ENCODE assay signal across 9 mouse cellular contexts in the genomic region with DNA sequence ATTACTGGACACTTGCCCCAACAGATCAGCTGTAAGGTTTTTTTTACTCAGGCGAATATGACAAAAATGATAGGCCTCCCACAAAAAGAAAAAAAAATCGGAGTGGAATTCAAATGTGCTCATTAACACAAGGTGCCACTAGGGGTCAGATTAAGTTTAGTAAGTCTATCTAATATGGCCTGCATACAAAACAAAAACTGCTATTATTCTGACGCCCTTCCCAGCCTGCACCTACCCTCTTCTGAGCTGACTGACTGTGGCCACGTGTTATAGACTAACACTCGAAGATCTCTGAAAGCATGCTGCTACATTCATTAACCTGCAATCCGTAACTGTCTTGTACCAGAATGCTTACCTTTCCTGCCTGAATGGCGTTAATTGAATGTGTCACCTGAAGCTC.
DNase-seq lines count a peak whose midpoint lies in the region; ATAC-seq and TF ChIP-seq lines count a peak whose summit lies in the region.
"Had no signal": no experiment of that assay in that cellular context is flagged by ENCODE, and none has a peak within 500 bp of the region (broad histone marks: within the 10 kb centered on the region; RNA-seq: fewer than 3 reads in every experiment).

No protein-coding gene starts in this region.

- no peaks in the 10 kb centered on the region for H3K27me3 ChIP-seq in cerebellum, adult 2 months (ENCODE audit: control insufficient read depth, insufficient read depth, low read length)
- no peaks in the 10 kb centered on the region for H3K27me3 ChIP-seq in hindbrain, postnatal 0 days (ENCODE audit: insufficient read depth, low read length)
- H3K27me3 ChIP-seq: lung, embryonic 15.5 days had no signal

- no peak overlapping the region for H3K27ac ChIP-seq in cerebellum, adult 2 months (ENCODE audit: insufficient read depth, low read length)
- H3K27ac ChIP-seq in hindbrain, postnatal 0 days = no peak overlapping the region
- H3K27ac ChIP-seq: lung, embryonic 15.5 days had no signal

- peak; percentile 81 for ATAC-seq in hindbrain, postnatal 0 days

- no peaks in the 10 kb centered on the region for H3K4me1 ChIP-seq in cerebellum, adult 2 months (ENCODE audit: control insufficient read depth, insufficient read depth, low read length)
- no peaks in the 10 kb centered on the region; the same call in 1 of the 2 replicates for H3K4me1 ChIP-seq in lung, adult 2 months (ENCODE audit: control insufficient read depth, insufficient read depth, low read length)
- no peaks in the 10 kb centered on the region for H3K4me1 ChIP-seq in hindbrain, postnatal 0 days (ENCODE audit: insufficient read depth, low read length)
- H3K4me1 ChIP-seq: lung, embryonic 15.5 days had no signal

- H3K36me3 ChIP-seq in hindbrain, postnatal 0 days (ENCODE audit: insufficient read depth, low read length) = no peaks in the 10 kb centered on the region
- H3K36me3 ChIP-seq: lung, embryonic 15.5 days had no signal

- DNase-seq in cerebellum, adult 2 months = peak; percentile 6 to 10
- DNase-seq in cerebellum, adult 11 months = no peak
- DNase-seq in lung, postnatal 10 days = peak; percentile 37
- no peak for DNase-seq in lung, adult 2 months
- peak; percentile 74 for DNase-seq in hindbrain, postnatal 0 days (ENCODE audit: low spot score)
- peak; percentile 75 for DNase-seq in retina, embryonic 14.5 days (ENCODE audit: low spot score)
- no peak for DNase-seq in ovary, postnatal 14 days (ENCODE audit: low spot score)
- no peak for DNase-seq in left cerebral cortex, adult 9 months (ENCODE audit: low spot score in 2 of 2)

- 30% methylated on average over 7 of the region's 7 CpGs for WGBS in cerebellum, adult 2 months
- 33% methylated on average over 7 of the region's 7 CpGs for WGBS in lung, adult 2 months
- WGBS in hindbrain, postnatal 0 days = 37% methylated on average over 7 of the region's 7 CpGs

- no peak overlapping the region for H3K9ac ChIP-seq in hindbrain, postnatal 0 days (replicated peaks; ENCODE audit: low read length)
- H3K9ac ChIP-seq: lung, embryonic 15.5 days had no signal

- no peaks in the 10 kb centered on the region for H3K9me3 ChIP-seq in hindbrain, postnatal 0 days (ENCODE audit: low read length)
- H3K9me3 ChIP-seq: lung, embryonic 15.5 days had no signal

- H3K4me2 ChIP-seq in hindbrain, postnatal 0 days (ENCODE audit: low read depth, low read length) = peak overlapping the region; percentile 17; the same call in 1 of the 2 replicates
- H3K4me2 ChIP-seq: lung, embryonic 15.5 days had no signal

- TF ChIP-seq CTCF in cerebellum, adult 2 months (IDR thresholded peaks at IDR 0.05; ENCODE audit: borderline replicate concordance, insufficient read depth, low read depth, low read length) = peak; percentile 12; the same call in 1 of the 2 replicates
- no peak for TF ChIP-seq CTCF in lung, adult 2 months (IDR thresholded peaks at IDR 0.05; ENCODE audit: insufficient read depth, low read length)
- TF ChIP-seq CTCF in hindbrain, postnatal 0 days (IDR thresholded peaks at IDR 0.05; ENCODE audit: low read depth) = peak; percentile 57

- no peak for TF ChIP-seq POLR2A in cerebellum, adult 2 months (IDR thresholded peaks at IDR 0.05; ENCODE audit: borderline replicate concordance, insufficient read depth, low read length)
- TF ChIP-seq POLR2A in lung, adult 2 months (IDR thresholded peaks at IDR 0.05; ENCODE audit: borderline replicate concordance, extremely low read depth, low read depth, low read length) = no peak

- H3K4me3 ChIP-seq in cerebellum, adult 2 months (replicated peaks; ENCODE audit: insufficient read depth, low read depth, low read length) = no peak overlapping the region
- H3K4me3 ChIP-seq in lung, adult 2 months (replicated peaks; ENCODE audit: extremely low read depth, low read depth, low read length) = no peak overlapping the region
- H3K4me3 ChIP-seq in hindbrain, postnatal 0 days (ENCODE audit: low read length) = no peak overlapping the region
- H3K4me3 ChIP-seq: lung, embryonic 15.5 days had no signal

Comparison
In these comparisons a context has a peak if more than half of its experiments do, and no peak if none do; other contexts are left out.
1. DNase-seq: peak in cerebellum, adult 2 months (2 of 2), lung, postnatal 10 days (single experiment), hindbrain, postnatal 0 days (single experiment) and retina, embryonic 14.5 days (single experiment); none in cerebellum, adult 11 months (single experiment), lung, adult 2 months (single experiment), ovary, postnatal 14 days (single experiment) and left cerebral cortex, adult 9 months (0 of 2).